Mouse (Mus musculus) intestine, embryonic 15.5 days (tissue): Measurements from ENCODE around the gene Cct6b. TPM values are rescaled to one million over a fixed set of nuclear protein-coding genes. Genes with fewer than 3 reads are reported as not detected.
"Not testable (repeated sequence)": the region's sequence is repeated elsewhere in the genome, so short reads cannot be mapped to it uniquely, and the experiment has no call there.

Source experiments
- ATAC-seq: fragments of 200-750 bp; cut with Nextera tagmentation; 2 replicates; pipeline ENCODE4 v1.8.0; 2017; ENCODE audit warnings: moderate TSS enrichment, moderate library complexity
- H3K27ac ChIP-seq: fragments of 300-500 bp; sonication (generic); 2 replicates; pipeline ENCODE4 v1.5.1; 2015; ENCODE audit warnings: mild to moderate bottlenecking, inconsistent platforms
- H3K27me3 ChIP-seq: fragments of 300-500 bp; sonication (generic); replicated peaks from 2 replicates; pipeline ENCODE4 v1.6.1; 2015; ENCODE audit warnings: inconsistent platforms
- H3K36me3 ChIP-seq: fragments of 300-500 bp; sonication (generic); 2 replicates; pipeline ENCODE4 v1.6.1; 2015; ENCODE audit warnings: inconsistent platforms
- H3K4me1 ChIP-seq: fragments of 300-500 bp; sonication (generic); replicated peaks from 2 replicates; pipeline ENCODE4 v1.6.1; 2015; ENCODE audit warnings: inconsistent platforms
- H3K4me2 ChIP-seq: fragments of 300-500 bp; sonication (generic); replicated peaks from 2 replicates; pipeline ENCODE4 v1.6.1; 2015; ENCODE audit warnings: mild to moderate bottlenecking, inconsistent platforms
- H3K4me3 ChIP-seq: fragments of 300-500 bp; sonication (generic); replicated peaks from 2 replicates; pipeline ENCODE4 v1.5.1; 2015; ENCODE audit warnings: inconsistent platforms
- H3K9ac ChIP-seq: fragments of 300-500 bp; sonication (generic); 2 replicates; pipeline ENCODE4 v1.6.1; 2015; ENCODE audit warnings: inconsistent platforms
- H3K9me3 ChIP-seq: fragments of 300-500 bp; sonication (generic); 2 replicates; pipeline ENCODE4 v1.6.1; 2016; ENCODE audit warnings: inconsistent platforms
- WGBS: fragments of 180-500 bp; shearing (Covaris S2); methylation state at CpG from one replicate; pipeline ENCODE4 v1.1.7; 2015; 5-methylcytosine and 5-hydroxymethylcytosine counted together
- polyA plus RNA-seq: library from polyadenylated mRNA; unstranded; fragments of >200 nt; fragmentation: Nextera tagmentation; extraction: Ambion mirVana; gene quantifications from 2 replicates; pipeline ENCODE4 v1.2.1, GENCODE M21; 2015

Gene Cct6b
- polyA plus RNA-seq, 1 experiment from 2014 or later = 0.28 TPM

DNA sequence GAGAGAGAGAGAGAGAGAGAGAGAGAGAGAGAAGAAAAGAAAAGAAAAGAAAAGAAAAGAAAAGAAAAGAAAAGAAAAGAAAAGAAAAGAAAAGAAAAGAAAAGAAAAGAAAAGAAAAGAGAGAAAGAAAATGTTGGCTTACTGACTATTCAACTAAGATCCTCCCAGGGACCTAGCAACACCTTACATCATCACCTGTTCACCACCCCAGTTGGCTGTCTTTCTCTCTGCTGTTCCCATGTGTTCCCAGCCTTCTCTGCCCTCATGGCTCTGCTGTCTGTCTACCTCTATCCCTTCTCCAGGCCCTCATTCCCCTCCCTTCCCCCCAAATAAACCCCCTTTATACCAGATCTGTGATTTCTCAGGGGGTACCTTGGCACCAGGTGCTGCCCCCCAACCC is 69.2 kb downstream of the Cct6b start:
- ATAC-seq, H3K9me3 ChIP-seq, H3K27me3 ChIP-seq: not testable (repeated sequence)

DNA sequence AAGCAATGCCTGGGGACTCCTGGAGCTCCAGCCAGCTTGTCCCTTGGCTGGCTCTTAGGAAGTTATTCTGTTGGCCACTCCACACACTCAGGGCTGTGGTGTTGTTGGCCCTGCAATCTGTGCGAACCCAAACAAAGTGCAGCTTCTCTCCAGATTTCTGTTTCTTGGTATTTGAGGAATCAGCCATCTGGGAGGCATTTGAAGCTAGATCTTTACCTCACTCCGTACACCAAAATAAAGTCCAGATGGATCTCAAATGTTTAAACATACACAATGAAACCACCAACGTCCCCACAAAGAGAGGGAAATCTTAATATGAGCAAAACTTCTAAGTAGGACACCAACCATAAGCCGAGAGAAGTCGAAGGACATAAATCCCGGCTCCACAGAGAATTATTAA is 71.5 kb downstream of the Cct6b start:
- H3K4me3 ChIP-seq = no peak overlapping the region
- H3K27ac ChIP-seq = no peak overlapping the region
- no peaks in the 10 kb centered on the region for H3K4me1 ChIP-seq
- 56% methylated on average over 6 of the region's 6 CpGs for WGBS
- H3K36me3 ChIP-seq = no peaks in the 10 kb centered on the region
- no peak for ATAC-seq
- no peak overlapping the region for H3K4me2 ChIP-seq
- H3K27me3 ChIP-seq = no peaks in the 10 kb centered on the region
- H3K9me3 ChIP-seq = no peaks in the 10 kb centered on the region
- H3K9ac ChIP-seq = no peak overlapping the region

More for the DNA sequence above, 69.2 kb downstream of the Cct6b start:
- H3K4me1 ChIP-seq, H3K36me3 ChIP-seq, H3K9ac ChIP-seq, H3K4me3 ChIP-seq, H3K4me2 ChIP-seq, H3K27ac ChIP-seq: not testable (repeated sequence)

DNA sequence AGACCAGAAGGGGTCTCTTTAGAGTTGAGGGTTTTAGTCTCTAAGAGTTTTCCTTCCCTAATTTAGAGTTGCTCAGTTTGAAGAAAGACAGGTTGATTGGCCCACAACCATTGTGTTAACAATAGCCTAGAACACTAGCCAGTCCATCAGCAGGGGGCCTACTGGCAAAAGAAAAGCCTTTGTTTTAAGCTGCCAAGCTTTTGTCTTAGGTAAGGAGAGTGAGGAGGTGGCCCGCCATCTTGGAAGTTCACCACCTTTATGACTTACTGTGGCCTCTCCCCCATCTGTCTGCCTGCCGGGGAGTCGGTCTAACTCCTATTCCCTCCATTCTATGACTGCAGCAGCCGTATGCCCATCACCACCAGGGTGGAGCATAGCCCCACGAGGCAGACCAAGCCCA is 73.6 kb downstream of the Cct6b start:
- Histone ChIP-seq H3K4me3 (no peak overlapping the region), H3K27me3 (no peaks in the 10 kb centered on the region), H3K27ac (no peak overlapping the region), H3K36me3 (no peaks in the 10 kb centered on the region), H3K4me1 (no peaks in the 10 kb centered on the region), H3K9me3 (no peaks in the 10 kb centered on the region), H3K4me2 (no peak overlapping the region), H3K9ac (no peak overlapping the region)
- ATAC-seq = no peak
- 62% methylated on average over 5 of the region's 5 CpGs for WGBS

DNA sequence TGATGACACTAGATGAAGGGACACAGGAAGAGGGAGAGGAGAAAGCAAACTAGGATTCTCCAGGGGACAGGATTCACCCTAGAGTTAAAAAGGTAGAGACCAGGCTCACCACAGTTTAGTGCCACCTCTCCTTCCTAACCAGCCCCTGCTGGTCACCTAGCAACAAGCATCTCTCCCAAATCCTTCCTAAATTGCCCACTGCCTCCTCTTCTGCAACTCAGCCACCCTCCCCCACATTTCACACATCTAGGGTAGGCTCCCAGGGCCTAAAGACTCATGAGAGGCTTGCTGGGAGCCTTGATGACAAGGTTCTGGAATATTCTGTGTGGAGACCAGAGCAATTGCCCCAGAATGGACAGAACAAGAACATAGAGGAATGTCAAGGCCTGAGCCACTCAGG is 76.5 kb downstream of the Cct6b start:
- H3K9ac ChIP-seq = no peak overlapping the region
- H3K27ac ChIP-seq = no peak overlapping the region
- no peaks in the 10 kb centered on the region for H3K36me3 ChIP-seq
- no peaks in the 10 kb centered on the region for H3K9me3 ChIP-seq
- H3K27me3 ChIP-seq = no peaks in the 10 kb centered on the region
- no peak overlapping the region for H3K4me2 ChIP-seq
- no peak for ATAC-seq
- H3K4me1 ChIP-seq = peaks cover 12% of the 10 kb centered on the region
- no peak overlapping the region for H3K4me3 ChIP-seq

- ATAC-seq = peak; percentile 56; the same call in 1 of the 2 replicates
- H3K9ac ChIP-seq = no peak overlapping the region
- 0 out of 2 replicates have a peak overlapping the region, but pooled peaks have one; percentile 22 for H3K27ac ChIP-seq
- H3K36me3 ChIP-seq = no peaks in the 10 kb centered on the region
- WGBS = 35% methylated on average over 6 of the region's 6 CpGs
- no peak overlapping the region for H3K4me3 ChIP-seq
- H3K27me3 ChIP-seq = no peaks in the 10 kb centered on the region
- no peak overlapping the region for H3K4me2 ChIP-seq
- H3K9me3 ChIP-seq = no peaks in the 10 kb centered on the region
- H3K4me1 ChIP-seq = peaks cover 12% of the 10 kb centered on the region
Measured at GRCm38 (mm10) chr11:82684676-82685075, 79.4 kb downstream of the Cct6b start.

GRCm38 (mm10) chr11:82683765-82684505 is 80.2 kb downstream of the Cct6b start:
- Histone ChIP-seq H3K4me2 (no peak overlapping the region), H3K4me1 (peaks cover 12% of the 10 kb centered on the region)

GRCm38 (mm10) chr11:82678561-82678960 is 85.6 kb downstream of the Cct6b start:
- Histone ChIP-seq H3K9ac (no peak overlapping the region), H3K27me3 (no peaks in the 10 kb centered on the region), H3K36me3 (no peaks in the 10 kb centered on the region), H3K4me2 (no peak overlapping the region), H3K27ac (no peak overlapping the region), H3K4me1 (no peaks in the 10 kb centered on the region), H3K9me3 (no peaks in the 10 kb centered on the region), H3K4me3 (no peak overlapping the region)
- no peak for ATAC-seq
- 83% methylated on average over 12 of the region's 12 CpGs for WGBS

More at GRCm38 (mm10) chr11:82683765-82684505, 80.2 kb downstream of the Cct6b start:
- Histone ChIP-seq H3K9ac (no peak overlapping the region), H3K27ac (no peak overlapping the region), H3K27me3 (no peaks in the 10 kb centered on the region), H3K4me3 (no peak overlapping the region), H3K36me3 (no peaks in the 10 kb centered on the region), H3K9me3 (no peaks in the 10 kb centered on the region)
- 0 out of 2 replicates have a peak, but pooled peaks have one; percentile 55 for ATAC-seq
- WGBS = 48% methylated on average over 12 of the region's 12 CpGs

Other genes with a start within 250 kb of the Cct6b start
- gene Zfp830, start within 50 bp of the Cct6b start, polyA plus RNA-seq = 32.9 and 34.5 TPM in 2 replicates
- gene Lig3, start 16.8 kb upstream of the Cct6b start, polyA plus RNA-seq = 20.4 and 22.5 TPM in 2 replicates
- 12.5 and 13.8 TPM in 2 replicates for gene Rffl, start 106.9 kb upstream of the Cct6b start, polyA plus RNA-seq
- 12.7 and 16.0 TPM in 2 replicates for gene Rad51d, start 126.3 kb upstream of the Cct6b start, polyA plus RNA-seq
- gene Fndc8, start 127.8 kb upstream of the Cct6b start, polyA plus RNA-seq = 0.15 and 0.23 TPM in 2 replicates
- gene Nle1, start 144.1 kb upstream of the Cct6b start, polyA plus RNA-seq = 29.9 and 31.7 TPM in 2 replicates
- gene Unc45b, start 146.2 kb upstream of the Cct6b start, polyA plus RNA-seq = 1.8 and 2.1 TPM in 2 replicates
- 1.9 TPM in 2 replicates for gene Slfn5, start 187.0 kb upstream of the Cct6b start, polyA plus RNA-seq
- 19.6 and 20.0 TPM in 2 replicates for gene Slfn9, start 227.5 kb upstream of the Cct6b start, polyA plus RNA-seq